Mouse (Mus musculus) megakaryocyte-erythroid progenitor cell, adult 5-6 weeks (primary cell): Measurements from ENCODE around the gene Unc5c. TPM values are rescaled to one million over a fixed set of nuclear protein-coding genes. Genes with fewer than 3 reads are reported as not detected.

Experiments
- ATAC-seq: replicated peaks from 2 replicates; pipeline ENCODE4 v1.8.0; 2016; ENCODE audit warnings: mild to moderate bottlenecking, inconsistent platforms; ENCODE audit not compliant: severe bottlenecking, poor library complexity, low FRiP score, low TSS enrichment
- total RNA-seq, 2 experiments: library from RNA; stranded (forward) in 1 of 2; stranded (reverse) in 1 of 2; fragments of 200-1000, 215-1000 nt in 1 of 2; fragments of >200 nt in 1 of 2; fragmentation: Nextera tagmentation in 1 of 2; gene quantifications; 2 replicates each; pipeline ENCODE4 v1.2.3; 2014 to 2017

Gene Unc5c
- total RNA-seq, 2 experiments from 2014 or later = 0.19 TPM; not detected in 1

DNA sequence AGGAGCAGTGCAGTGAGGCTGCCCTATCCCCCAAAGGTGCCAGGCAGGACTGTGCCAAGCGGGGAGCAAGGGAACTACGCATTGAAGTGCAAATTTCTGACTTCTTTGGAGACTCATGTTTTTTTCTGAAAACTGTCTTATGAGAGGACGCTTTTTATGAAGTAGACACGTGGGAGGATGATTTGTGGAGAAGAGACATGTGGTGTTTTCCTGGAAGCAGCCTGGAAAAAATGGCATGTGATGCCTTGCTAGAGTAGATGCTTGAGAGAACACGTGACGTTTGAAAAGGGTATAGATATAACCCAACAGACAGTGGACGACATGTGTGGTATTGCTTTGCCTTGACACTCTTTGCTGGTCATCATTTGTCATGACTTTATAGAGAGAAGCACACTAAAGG, 385.1 kb downstream of the Unc5c start:
- no peak for ATAC-seq

DNA sequence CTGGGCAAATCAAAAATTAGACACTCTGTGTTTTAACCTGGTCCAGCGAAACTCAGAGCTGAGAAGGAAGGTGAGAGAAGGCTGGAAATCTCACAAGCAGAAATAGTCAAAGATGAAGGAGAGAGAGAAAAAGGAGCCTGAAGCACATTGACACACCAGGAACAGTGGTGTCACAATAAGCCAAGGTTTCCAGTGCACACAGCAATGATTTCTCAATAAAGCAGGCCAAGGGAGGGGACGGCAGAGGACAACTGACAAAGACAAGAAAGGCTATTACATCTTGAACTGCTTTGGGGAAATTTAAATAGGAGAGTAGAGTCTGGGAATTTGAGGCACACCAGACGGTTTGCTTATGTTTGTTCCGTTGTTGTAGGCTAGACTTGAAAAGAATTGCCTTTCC, 389.3 kb downstream of the Unc5c start:
- no peak for ATAC-seq

DNA sequence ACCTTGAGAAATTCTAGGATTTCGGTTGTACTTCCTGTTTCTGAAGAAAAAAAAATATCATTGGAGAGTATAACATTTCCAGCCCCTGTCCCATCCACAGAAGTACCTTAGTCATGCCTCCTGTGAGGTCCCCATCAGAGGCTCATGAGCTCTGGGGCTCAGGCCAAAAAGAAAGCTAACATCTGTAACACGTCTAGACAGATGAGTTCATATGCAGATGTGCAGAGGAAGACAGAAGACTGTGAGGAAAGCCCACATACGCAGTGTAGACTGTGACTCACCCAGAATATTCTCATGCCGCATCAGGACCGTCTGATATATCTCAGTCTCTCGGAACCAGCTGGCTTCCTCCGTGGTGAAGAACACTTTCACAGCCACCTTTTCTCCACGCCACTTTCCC, 392.1 kb downstream of the Unc5c start:
- no peak for ATAC-seq

DNA sequence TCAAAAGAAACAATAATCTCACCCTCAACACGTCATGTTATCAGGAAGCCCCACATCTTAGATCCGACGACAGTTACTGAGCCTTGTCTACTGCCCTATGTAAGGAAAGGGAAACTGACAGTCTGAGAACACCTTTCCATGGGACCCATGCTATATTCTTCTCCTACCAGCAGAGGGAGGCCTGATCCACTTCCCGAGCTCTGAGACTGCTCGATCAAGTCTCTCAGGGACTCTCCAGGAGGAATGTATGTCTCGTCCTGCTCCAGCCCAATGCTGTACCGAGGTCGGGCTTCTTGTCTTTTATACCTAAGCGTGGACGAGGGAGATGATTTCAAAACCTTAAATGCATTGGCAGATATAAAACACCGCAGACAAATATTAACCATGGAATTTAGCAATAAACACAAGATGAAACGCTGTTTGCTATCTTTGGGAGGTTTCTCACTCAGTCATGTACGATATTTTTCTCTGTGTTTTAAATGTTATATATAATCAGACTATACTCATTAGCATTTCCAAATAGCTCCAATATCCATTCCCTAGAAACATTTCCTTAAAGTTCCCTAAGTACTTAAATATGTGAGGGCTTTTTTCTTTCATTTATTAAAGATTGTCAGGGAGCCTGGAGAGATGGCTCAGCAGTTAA, 397.9 kb downstream of the Unc5c start:
- ATAC-seq = peak; percentile 100

DNA sequence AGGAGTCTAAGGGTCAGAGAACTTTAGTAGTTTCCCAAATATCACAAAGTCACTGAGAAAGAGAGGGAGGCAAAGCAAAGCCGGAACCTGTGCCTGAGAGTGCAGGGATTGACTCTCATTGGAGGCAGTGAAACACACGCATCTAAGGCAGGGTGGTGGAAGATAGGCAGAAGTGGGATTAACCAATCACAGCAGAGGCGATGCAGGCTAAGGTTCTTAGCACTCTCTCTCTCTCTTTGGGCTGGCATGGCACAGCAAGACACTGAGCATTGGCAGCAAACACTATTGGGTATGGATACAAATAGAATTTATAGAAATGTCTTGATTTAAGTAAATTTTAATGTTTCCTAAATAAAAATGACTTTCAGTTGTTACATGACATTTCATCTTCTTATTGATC, 406.8 kb downstream of the Unc5c start:
- ATAC-seq = no peak

DNA sequence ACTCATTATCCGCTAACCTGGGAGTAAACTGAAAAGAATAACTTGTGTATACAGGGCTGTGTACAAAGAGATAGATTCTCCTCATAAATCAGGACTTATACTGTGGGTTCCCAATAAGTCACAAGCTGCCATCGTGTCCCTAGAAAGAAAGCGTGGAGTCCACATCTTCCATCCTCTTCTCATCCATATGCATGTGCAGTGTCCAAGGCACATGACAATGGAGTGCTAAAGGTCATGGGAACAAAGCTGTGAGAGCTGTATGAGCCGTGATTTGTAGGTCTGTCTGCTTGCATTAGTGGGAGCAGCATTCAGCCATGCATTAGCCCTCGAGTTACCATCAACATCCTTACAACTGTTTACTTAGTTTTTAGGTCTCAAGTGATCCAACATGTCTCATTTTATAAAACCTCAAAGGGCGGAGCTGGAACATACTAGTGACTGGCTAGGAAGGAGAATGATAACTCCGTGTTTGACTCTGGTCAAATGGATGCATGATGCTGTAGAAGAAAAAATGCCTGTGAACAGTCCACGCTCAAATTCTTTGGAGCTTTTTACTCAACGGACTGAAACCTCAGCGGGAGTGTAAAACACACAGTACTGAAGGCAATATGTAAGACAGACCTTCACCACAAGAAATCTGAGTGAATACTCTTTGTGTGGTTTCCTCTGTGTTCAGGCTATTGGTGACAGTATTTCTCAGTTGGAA, 407.5 kb downstream of the Unc5c start:
- ATAC-seq = no peak

DNA sequence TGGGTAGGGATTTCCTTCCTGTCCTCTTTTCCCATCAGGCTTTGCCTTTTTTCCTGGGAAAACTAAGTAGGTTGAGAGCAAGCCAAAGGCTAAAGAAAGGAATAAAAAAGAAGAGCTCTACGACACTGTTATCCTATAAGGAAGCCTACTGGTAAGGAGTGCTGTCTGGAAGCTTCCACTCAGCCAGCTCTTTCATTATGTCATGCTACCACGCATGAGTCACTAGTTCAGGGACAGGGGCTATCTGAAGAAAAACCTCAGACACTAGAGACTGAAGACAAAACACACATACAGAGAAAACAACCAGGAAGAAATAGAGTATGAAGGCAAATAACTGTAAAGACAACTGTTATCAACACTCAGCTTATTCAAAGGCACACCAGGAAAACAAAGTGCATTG, 417.5 kb downstream of the Unc5c start:
- ATAC-seq = no peak

DNA sequence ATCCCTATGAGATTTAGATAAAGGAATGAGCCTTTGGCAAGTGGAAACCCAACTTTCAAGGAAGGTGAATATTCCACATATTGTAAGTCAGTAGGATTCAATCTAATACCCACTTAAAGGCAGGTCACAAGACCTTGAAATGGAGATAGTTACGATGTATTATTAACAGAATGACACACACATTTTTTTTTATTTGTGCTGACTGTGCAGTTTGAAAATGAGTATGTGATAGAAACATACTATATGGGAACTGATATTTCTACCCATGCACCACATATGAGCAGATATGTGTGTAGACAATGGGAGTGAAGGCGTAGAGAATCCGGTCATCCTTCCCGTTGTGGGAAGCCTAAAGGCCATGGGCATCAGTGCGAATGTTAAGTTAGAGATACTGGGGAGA, 419.2 kb downstream of the Unc5c start:
- no peak for ATAC-seq
